Mouse (Mus musculus) brain, embryonic 18.5 days (tissue): ENCODE measurements around the gene Esm1.
"Not testable (repeated sequence)": the region's sequence is repeated elsewhere in the genome, so short reads cannot be mapped to it uniquely, and the experiment has no call there.

Source experiments
- DNase-seq: peaks from one replicate; pipeline ENCODE4 v3.0.0-alpha.2; 2012; ENCODE audit warnings: low read depth, low spot score

The Esm1 gene

GRCm38 (mm10) chr13:113227666-113228463, 18.4 kb downstream of the Esm1 start:
- no peak for DNase-seq

- no peak for DNase-seq
These were observed 32.7 kb downstream of the Esm1 start for GRCm38 (mm10) chr13:113242129-113242528.

DNA sequence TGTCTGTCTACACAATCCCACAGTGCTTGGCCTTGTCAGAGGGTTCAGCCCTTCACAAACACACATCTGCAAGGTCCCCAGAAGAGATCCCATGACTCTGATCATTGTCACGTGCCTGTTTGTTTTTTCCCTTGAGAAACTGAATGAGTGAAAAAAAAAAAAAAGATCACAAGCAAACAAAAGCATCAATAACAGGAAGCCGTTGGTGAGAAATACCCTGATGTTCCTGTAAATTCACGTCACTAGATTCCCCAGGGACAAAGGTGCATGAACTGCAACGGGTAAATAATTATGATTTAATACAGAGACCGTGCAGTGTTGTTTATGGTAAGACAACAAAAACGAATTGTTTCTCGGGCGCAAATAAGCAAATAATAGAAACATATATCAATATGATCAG, 35.6 kb downstream of the Esm1 start:
- no peak for DNase-seq

GRCm38 (mm10) chr13:113252580-113252979, 43.1 kb downstream of the Esm1 start:
- DNase-seq: not testable (repeated sequence)

DNA sequence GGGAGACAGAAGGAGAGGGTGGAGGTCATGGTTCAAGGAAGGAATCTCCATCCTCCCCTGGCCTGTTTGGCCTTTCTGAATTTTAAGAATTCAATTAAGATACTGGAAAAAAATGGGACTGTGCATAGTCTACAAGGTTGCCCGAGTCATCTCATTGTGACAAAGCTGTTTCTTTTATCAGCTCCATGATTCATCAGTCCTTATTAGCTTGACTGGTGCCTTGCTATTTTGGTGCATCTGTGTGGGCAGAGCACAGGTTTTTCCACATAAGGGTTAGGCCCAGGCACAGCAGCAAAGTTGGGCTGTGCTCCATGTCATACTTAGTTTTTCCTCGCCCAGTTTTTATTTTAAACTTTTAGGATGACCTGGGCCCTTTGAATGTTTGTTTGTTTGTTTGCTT, 47.3 kb downstream of the Esm1 start:
- DNase-seq: no peak

DNA sequence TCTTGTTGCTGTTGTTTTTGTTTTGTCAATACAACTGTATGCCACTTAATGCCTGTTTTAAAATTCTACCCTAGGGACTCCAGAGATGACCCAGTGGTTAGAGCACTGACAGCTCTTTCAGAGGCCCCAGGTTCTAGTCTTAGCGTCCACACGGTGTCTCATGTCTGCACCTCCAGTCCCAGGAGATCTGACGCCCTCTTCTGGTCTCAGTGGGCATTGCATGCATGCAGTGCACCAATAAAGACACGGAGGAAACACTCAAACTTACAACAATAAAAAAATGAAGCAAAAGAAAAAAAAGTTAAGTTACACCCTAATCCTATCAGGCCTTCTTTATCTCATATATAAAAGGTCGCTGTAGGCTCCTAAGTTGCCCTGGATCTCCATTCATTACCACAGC, 47.7 kb downstream of the Esm1 start:
- no peak for DNase-seq

- no peak for DNase-seq
These were observed 49.8 kb downstream of the Esm1 start for GRCm38 (mm10) chr13:113259237-113259636.

DNA sequence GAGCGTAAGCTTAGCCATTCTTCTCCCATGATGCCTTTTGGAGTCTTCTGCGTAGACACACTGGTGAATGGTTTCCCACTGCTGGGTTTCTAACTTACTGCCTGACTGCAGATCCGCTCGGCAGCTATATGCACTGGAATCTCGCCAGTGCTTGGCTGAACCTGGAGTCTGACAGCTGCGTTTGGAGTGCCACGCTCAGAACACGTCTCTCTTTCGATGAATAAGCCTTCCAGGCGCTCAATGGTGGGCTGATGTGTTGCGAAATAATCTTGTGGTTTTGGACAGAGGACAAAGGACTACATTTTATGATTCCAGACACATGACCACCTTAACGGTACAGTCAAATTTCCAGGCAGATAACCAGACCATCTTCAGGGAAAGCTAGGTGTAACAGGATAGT, 53.4 kb downstream of the Esm1 start:
- no peak for DNase-seq

- no peak for DNase-seq
These were observed 55.8 kb downstream of the Esm1 start for GRCm38 (mm10) chr13:113265257-113265656.

DNA sequence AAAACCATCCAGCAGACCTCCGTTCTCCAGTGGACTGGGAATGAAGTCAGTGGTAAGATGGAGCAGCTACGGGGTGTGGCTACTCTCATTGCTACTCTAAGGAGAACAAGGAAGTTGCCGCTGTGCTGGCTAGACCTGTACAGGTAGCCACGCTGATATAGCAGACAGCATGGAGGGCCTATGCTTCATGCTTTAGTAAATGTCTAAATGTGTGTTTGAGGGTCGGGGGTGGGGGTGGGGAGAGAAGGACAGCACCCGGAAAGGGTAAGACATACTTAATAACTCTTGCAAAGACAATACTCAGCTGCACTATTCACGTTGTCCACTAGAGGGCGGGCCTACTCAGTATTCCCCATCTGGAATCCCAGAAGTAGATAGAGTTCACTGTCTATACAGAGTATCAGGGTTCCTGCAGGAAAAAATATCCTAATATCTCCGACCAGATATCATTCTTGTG, 57.1 kb downstream of the Esm1 start:
- DNase-seq: no peak

- no peak for DNase-seq
These were observed 57.7 kb downstream of the Esm1 start for GRCm38 (mm10) chr13:113267204-113267603.
